Mouse (Mus musculus) neural tube, embryonic 12.5 days (tissue): ENCODE data around the gene Mfap4. TPM values are rescaled to one million over a fixed set of nuclear protein-coding genes. Genes with fewer than 3 reads are reported as not detected.

Source experiments
- ATAC-seq: fragments of 200-750 bp; cut with Nextera tagmentation; 2 replicates; pipeline ENCODE4 v1.8.0; 2017; ENCODE audit warnings: low read depth, mild to moderate bottlenecking, moderate TSS enrichment, moderate library complexity; ENCODE audit not compliant: low FRiP score
- H3K27ac ChIP-seq: fragments of 300-500 bp; sonication (generic); 2 replicates; pipeline ENCODE4 v1.5.1; 2016
- H3K27me3 ChIP-seq: fragments of 300-500 bp; sonication (generic); replicated peaks from 2 replicates; pipeline ENCODE4 v1.6.1; 2016; ENCODE audit warnings: mild to moderate bottlenecking
- H3K36me3 ChIP-seq: fragments of 300-500 bp; sonication (generic); 2 replicates; pipeline ENCODE4 v1.6.1; 2016; ENCODE audit warnings: mild to moderate bottlenecking
- H3K4me1 ChIP-seq: fragments of 300-500 bp; sonication (generic); 2 replicates; pipeline ENCODE4 v1.6.1; 2016
- H3K4me2 ChIP-seq: fragments of 300-500 bp; sonication (generic); replicated peaks from 2 replicates; pipeline ENCODE4 v1.6.1; 2016; ENCODE audit warnings: mild to moderate bottlenecking
- H3K4me3 ChIP-seq: fragments of 300-500 bp; sonication (generic); 2 replicates; pipeline ENCODE4 v1.5.1; 2016
- H3K9ac ChIP-seq: fragments of 300-500 bp; sonication (generic); 2 replicates; pipeline ENCODE4 v1.6.1; 2016; ENCODE audit warnings: mild to moderate bottlenecking
- H3K9me3 ChIP-seq: fragments of 300-500 bp; sonication (generic); 2 replicates; pipeline ENCODE4 v1.6.1; 2016; ENCODE audit warnings: mild to moderate bottlenecking
- WGBS: fragments of 180-500 bp; shearing (Covaris S2); methylation state at CpG from one replicate; pipeline ENCODE4 v1.1.7; 2016; 5-methylcytosine and 5-hydroxymethylcytosine counted together
- polyA plus RNA-seq: library from polyadenylated mRNA; unstranded; fragments of >200 nt; fragmentation: Nextera tagmentation; extraction: Ambion mirVana; gene quantifications from 2 replicates; pipeline ENCODE4 v1.2.1, GENCODE M21; 2016

The Mfap4 gene
- polyA plus RNA-seq, 1 experiment from 2014 or later = 133 TPM

- no peak overlapping the region for H3K4me2 ChIP-seq
- no peak overlapping the region for H3K9ac ChIP-seq
- H3K4me1 ChIP-seq = peaks cover 16% of the 10 kb centered on the region
- no peak for ATAC-seq
- 94% methylated on average over 2 of the region's 2 CpGs for WGBS
- H3K27ac ChIP-seq = no peak overlapping the region
- no peaks in the 10 kb centered on the region for H3K27me3 ChIP-seq
- no peaks in the 10 kb centered on the region for H3K9me3 ChIP-seq
- no peak overlapping the region for H3K4me3 ChIP-seq
- peaks cover 21% of the 10 kb centered on the region for H3K36me3 ChIP-seq
These were observed 10.3 kb downstream of the Mfap4 start for GRCm38 (mm10) chr11:61495528-61495927.

GRCm38 (mm10) chr11:61497490-61497889 is 12.3 kb downstream of the Mfap4 start:
- no peak for ATAC-seq
- H3K27me3 ChIP-seq = no peaks in the 10 kb centered on the region
- H3K27ac ChIP-seq = no peak overlapping the region
- no peaks in the 10 kb centered on the region for H3K9me3 ChIP-seq
- H3K4me2 ChIP-seq = no peak overlapping the region
- H3K36me3 ChIP-seq = peaks cover 3% of the 10 kb centered on the region; the same call in 1 of the 2 replicates
- no peak overlapping the region for H3K4me3 ChIP-seq
- peaks cover 10% of the 10 kb centered on the region for H3K4me1 ChIP-seq
- H3K9ac ChIP-seq = no peak overlapping the region
- 68% methylated on average over 1 of the region's 1 CpGs for WGBS

GRCm38 (mm10) chr11:61498736-61499504 is 13.7 kb downstream of the Mfap4 start:
- Histone ChIP-seq H3K4me1 (no peaks in the 10 kb centered on the region), H3K9me3 (no peaks in the 10 kb centered on the region), H3K4me3 (no peak overlapping the region), H3K27ac (no peak overlapping the region), H3K9ac (no peak overlapping the region), H3K4me2 (no peak overlapping the region), H3K36me3 (no peaks in the 10 kb centered on the region), H3K27me3 (no peaks in the 10 kb centered on the region)
- no peak for ATAC-seq
- WGBS = 86% methylated on average over 6 of the region's 6 CpGs

GRCm38 (mm10) chr11:61503933-61504332 is 18.7 kb downstream of the Mfap4 start:
- ATAC-seq = no peak
- Histone ChIP-seq H3K4me2 (peak overlapping the region; percentile 76; the same call in 1 of the 2 replicates), H3K27me3 (no peaks in the 10 kb centered on the region), H3K9me3 (no peaks in the 10 kb centered on the region), H3K4me3 (no peak overlapping the region), H3K9ac (no peak overlapping the region), H3K4me1 (peaks cover 9% of the 10 kb centered on the region), H3K27ac (no peak overlapping the region), H3K36me3 (peaks cover 1% of the 10 kb centered on the region; the same call in 1 of the 2 replicates)
- 76% methylated on average over 8 of the region's 8 CpGs for WGBS

GRCm38 (mm10) chr11:61504713-61505257 is 19.6 kb downstream of the Mfap4 start, which contains the start of gene B9d1:
Gene B9d1 (plus strand): TSS chr11:61505144.
- peak within 1 kb of the TSS; percentile 76 for H3K4me2 ChIP-seq
- peak; percentile 91 for ATAC-seq
- H3K4me1 ChIP-seq = peaks cover 9% of the 10 kb centered on the region
- under 1% methylated on average over 39 of the region's 39 CpGs for WGBS
- peak within 1 kb of the TSS; percentile 58 for H3K4me3 ChIP-seq
- peak within 1 kb of the TSS; percentile 72; the same call in 1 of the 2 replicates for H3K27ac ChIP-seq
- no peaks in the 10 kb centered on the region for H3K27me3 ChIP-seq
- no peaks in the 10 kb centered on the region for H3K9me3 ChIP-seq
- H3K36me3 ChIP-seq = peaks cover 6% of the 10 kb centered on the region; the same call in 1 of the 2 replicates
- H3K9ac ChIP-seq = peak within 1 kb of the TSS; percentile 59

- Histone ChIP-seq H3K4me1 (no peaks in the 10 kb centered on the region; the same call in 1 of the 2 replicates), H3K4me3 (no peak overlapping the region), H3K27me3 (no peaks in the 10 kb centered on the region), H3K36me3 (peaks cover 60% of the 10 kb centered on the region), H3K9ac (no peak overlapping the region), H3K27ac (no peak overlapping the region), H3K9me3 (no peaks in the 10 kb centered on the region), H3K4me2 (no peak overlapping the region)
- whole genome bisulfite sequencing = 31% methylated on average over 3 of the region's 3 CpGs
- ATAC-seq = no peak
These were observed 29.7 kb downstream of the Mfap4 start for GRCm38 (mm10) chr11:61514953-61515352.

- Histone ChIP-seq H3K36me3 (peaks cover 70% of the 10 kb centered on the region), H3K4me1 (no peaks in the 10 kb centered on the region)
- 88% methylated on average over 1 of the region's 1 CpGs for WGBS
These were observed 32.7 kb downstream of the Mfap4 start for GRCm38 (mm10) chr11:61517971-61518370.

GRCm38 (mm10) chr11:61518871-61519270 is 33.6 kb downstream of the Mfap4 start:
- Histone ChIP-seq H3K27ac (no peak overlapping the region), H3K4me2 (no peak overlapping the region), H3K27me3 (no peaks in the 10 kb centered on the region), H3K9ac (no peak overlapping the region), H3K4me3 (no peak overlapping the region), H3K9me3 (no peaks in the 10 kb centered on the region), H3K4me1 (no peaks in the 10 kb centered on the region), H3K36me3 (peaks cover 63% of the 10 kb centered on the region)
- no peak for ATAC-seq
- 95% methylated on average over 3 of the region's 3 CpGs for WGBS

More at GRCm38 (mm10) chr11:61517971-61518370, 32.7 kb downstream of the Mfap4 start:
- H3K4me3 ChIP-seq = no peak overlapping the region
- no peak for ATAC-seq
- no peak overlapping the region for H3K4me2 ChIP-seq
- no peak overlapping the region for H3K27ac ChIP-seq
- H3K9me3 ChIP-seq = no peaks in the 10 kb centered on the region
- no peak overlapping the region for H3K9ac ChIP-seq
- no peaks in the 10 kb centered on the region for H3K27me3 ChIP-seq

- WGBS = 95% methylated on average over 3 of the region's 3 CpGs
- ATAC-seq = no peak
These were observed 34.4 kb downstream of the Mfap4 start for GRCm38 (mm10) chr11:61519484-61520107.

GRCm38 (mm10) chr11:61526872-61527271 is 41.6 kb downstream of the Mfap4 start:
- Histone ChIP-seq H3K36me3 (peaks cover 11% of the 10 kb centered on the region; the same call in 1 of the 2 replicates), H3K27ac (no peak overlapping the region), H3K9me3 (no peaks in the 10 kb centered on the region), H3K4me3 (no peak overlapping the region), H3K27me3 (no peaks in the 10 kb centered on the region), H3K4me1 (peaks cover 14% of the 10 kb centered on the region), H3K4me2 (no peak overlapping the region), H3K9ac (no peak overlapping the region)
- ATAC-seq = no peak
- WGBS = 93% methylated on average over 1 of the region's 1 CpGs

More at GRCm38 (mm10) chr11:61519484-61520107, 34.4 kb downstream of the Mfap4 start:
- Histone ChIP-seq H3K4me1 (no peaks in the 10 kb centered on the region), H3K27me3 (no peaks in the 10 kb centered on the region), H3K9ac (no peak overlapping the region), H3K36me3 (peaks cover 62% of the 10 kb centered on the region), H3K4me2 (no peak overlapping the region), H3K4me3 (no peak overlapping the region), H3K27ac (no peak overlapping the region), H3K9me3 (no peaks in the 10 kb centered on the region)

- Histone ChIP-seq H3K4me1 (peaks cover 14% of the 10 kb centered on the region), H3K27me3 (no peaks in the 10 kb centered on the region), H3K27ac (no peak overlapping the region), H3K36me3 (no peaks in the 10 kb centered on the region), H3K9ac (no peak overlapping the region), H3K4me2 (no peak overlapping the region), H3K9me3 (no peaks in the 10 kb centered on the region), H3K4me3 (no peak overlapping the region)
- WGBS = 27% methylated on average over 4 of the region's 4 CpGs
- no peak for ATAC-seq
These were observed 44.1 kb downstream of the Mfap4 start for GRCm38 (mm10) chr11:61529268-61529713.

GRCm38 (mm10) chr11:61532820-61533219 is 47.6 kb downstream of the Mfap4 start:
- WGBS = 92% methylated on average over 2 of the region's 2 CpGs
- Histone ChIP-seq H3K4me2 (no peak overlapping the region), H3K4me1 (peaks cover 14% of the 10 kb centered on the region), H3K27ac (no peak overlapping the region), H3K36me3 (no peaks in the 10 kb centered on the region; the same call in 1 of the 2 replicates), H3K27me3 (no peaks in the 10 kb centered on the region), H3K9ac (no peak overlapping the region), H3K9me3 (no peaks in the 10 kb centered on the region), H3K4me3 (no peak overlapping the region)
- no peak for ATAC-seq
